Mouse (Mus musculus): ENCODE results near the gene Cmtm2b. TPM values are rescaled to one million over a fixed set of nuclear protein-coding genes. Genes with fewer than 3 reads are reported as not detected.

Cmtm2b gene
- total RNA-seq (2023), result not detected

GRCm38 (mm10) chr8:104321930-104322329 lies at the start of gene Cmtm2b:
TSS of gene Cmtm2b (plus strand) at chr8:104322230.

DNA sequence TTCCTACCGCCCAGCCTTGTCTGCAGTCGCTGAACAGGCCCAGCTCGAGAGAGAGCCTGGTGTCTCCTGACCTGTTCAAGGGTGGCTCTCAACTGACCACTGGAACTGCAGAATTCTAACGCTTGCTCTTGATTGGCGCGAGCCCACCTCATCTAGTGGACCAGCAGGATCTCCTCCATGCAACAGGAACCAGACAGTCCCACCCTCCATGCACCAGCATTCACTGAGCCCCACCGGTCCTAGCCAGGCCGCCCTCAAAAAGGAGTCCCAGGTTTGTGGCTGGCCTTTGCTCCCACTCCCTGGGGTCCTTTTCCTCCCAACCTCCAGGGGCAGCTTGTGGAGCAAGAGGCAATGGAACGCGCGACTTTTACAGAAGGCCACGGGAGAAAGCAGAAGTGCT lies 28.9 kb upstream of the Cmtm2b start, which contains the start of gene Cmtm2a:
TSS of gene Cmtm2a (minus strand) at position 101 of the 400 bp plus-strand sequence.

GRCm38 (mm10) chr8:104309441-104310155 lies 12.4 kb upstream of the Cmtm2b start, which contains the start of the genes Gm45711 and Cmtm1:
TSS of gene Gm45711 (minus strand) at chr8:104310081.
TSS of gene Cmtm1 (minus strand) at chr8:104310145.

DNA sequence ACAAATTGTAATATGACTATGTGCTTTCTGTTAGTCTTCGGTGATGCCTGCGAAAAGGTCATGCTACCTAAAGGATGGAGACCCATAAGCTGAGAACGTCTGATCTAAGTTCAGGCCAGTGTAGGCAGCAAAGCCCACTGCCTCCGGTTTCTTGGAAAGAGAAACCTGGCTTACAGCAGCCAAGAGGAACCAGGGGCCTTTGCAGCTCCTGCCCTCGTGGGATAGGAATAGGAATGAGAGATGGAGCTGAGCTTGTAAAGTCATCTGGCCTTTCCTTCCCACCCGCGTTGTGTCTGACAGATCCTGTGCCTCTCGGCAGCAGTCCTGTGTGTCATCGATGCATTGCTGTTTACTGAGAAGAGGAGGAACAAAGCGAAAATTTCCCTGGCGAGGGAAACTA lies 763 bp upstream of the Cmtm2b start, which contains the start of gene Gm11020:
TSS of gene Gm11020 (plus strand) at position 301 of the 400 bp plus-strand sequence.

GRCm38 (mm10) chr8:104339229-104339982 lies 17.4 kb downstream of the Cmtm2b start, which contains the start of gene Cmtm3:
TSS of gene Cmtm3 (plus strand) at chr8:104339410.

Other genes starting within 250 kb of the Cmtm2b start
- gene Cdh5, start 220.6 kb upstream of the Cmtm2b start, total RNA-seq (2023), result 1 to 10 TPM in 1 of 2 experiments, under 1 TPM in 1; 0.67 to 2.9 TPM
- not detected for gene Bean1, start 151.8 kb upstream of the Cmtm2b start, total RNA-seq (2023)
- gene Tk2, start 73.7 kb upstream of the Cmtm2b start, total RNA-seq (2023), result 10 to 100 TPM; 48.1 to 49.8 TPM
- gene Cklf, start 71.4 kb upstream of the Cmtm2b start, total RNA-seq (2023), result 10 to 100 TPM; 52.5 to 57.1 TPM
- not detected for gene Cmtm2a, start 29.0 kb upstream of the Cmtm2b start, total RNA-seq (2023)
- not detected for gene Gm45711, start 12.1 kb upstream of the Cmtm2b start, total RNA-seq (2023)
- not detected for gene Cmtm1, start 12.1 kb upstream of the Cmtm2b start, total RNA-seq (2023)
- not detected for gene Gm11020, start 663 bp upstream of the Cmtm2b start, total RNA-seq (2023)
- 100 to 1,000 TPM; 150 to 162 TPM for gene Cmtm3, start 17.2 kb downstream of the Cmtm2b start, total RNA-seq (2023)
- gene Cmtm4, start 73.6 kb downstream of the Cmtm2b start, total RNA-seq (2023), result 1 to 10 TPM; 3.4 to 3.6 TPM
- 10 to 100 TPM; 62.9 to 78.2 TPM for gene Dync1li2, start 120.8 kb downstream of the Cmtm2b start, total RNA-seq (2023)
- not detected for gene Terb1, start 187.7 kb downstream of the Cmtm2b start, total RNA-seq (2023)
- 10 to 100 TPM; 20.2 to 26.1 TPM for gene Nae1, start 212.4 kb downstream of the Cmtm2b start, total RNA-seq (2023)
- gene Car7, start 212.5 kb downstream of the Cmtm2b start, total RNA-seq (2023), result 1 to 10 TPM in 1 of 2 experiments, under 1 TPM in 1; 0.43 to 1.6 TPM

All from monocyte, adult 59 days (primary cell).